Mouse (Mus musculus): ENCODE measurements around the gene Trp63. TPM values are rescaled to one million over a fixed set of nuclear protein-coding genes. Genes with fewer than 3 reads are reported as not detected.
A peak's percentile ranks its signal among the peaks of the same experiment; 100 is the strongest.

The Trp63 gene
- total RNA-seq, 1 experiment from 2014 or later = 0.11 TPM

DNA sequence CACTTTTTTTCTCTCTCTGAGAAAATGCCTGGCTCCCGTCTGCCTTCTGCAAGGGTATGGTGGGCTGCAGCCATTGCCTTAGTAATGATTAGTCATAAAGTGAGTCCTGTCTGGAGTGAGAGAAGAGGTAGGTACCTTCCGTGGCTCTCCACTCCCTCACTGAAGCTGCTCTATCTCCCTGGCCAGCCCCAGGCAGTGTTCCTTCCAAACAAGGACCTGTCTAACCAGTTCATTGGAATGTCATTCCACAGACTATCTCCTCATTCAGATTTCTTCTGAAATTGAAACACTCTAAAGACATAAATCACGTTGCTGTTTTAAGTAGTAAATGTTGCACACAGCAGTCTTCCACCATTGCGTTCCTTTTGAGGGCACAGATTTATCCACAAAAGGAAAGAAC is 96.4 kb downstream of the Trp63 start:
- no peak for DNase-seq

- DNase-seq = no peak
Measured at GRCm38 (mm10) chr16:25784246-25784645, 100.7 kb downstream of the Trp63 start.

DNA sequence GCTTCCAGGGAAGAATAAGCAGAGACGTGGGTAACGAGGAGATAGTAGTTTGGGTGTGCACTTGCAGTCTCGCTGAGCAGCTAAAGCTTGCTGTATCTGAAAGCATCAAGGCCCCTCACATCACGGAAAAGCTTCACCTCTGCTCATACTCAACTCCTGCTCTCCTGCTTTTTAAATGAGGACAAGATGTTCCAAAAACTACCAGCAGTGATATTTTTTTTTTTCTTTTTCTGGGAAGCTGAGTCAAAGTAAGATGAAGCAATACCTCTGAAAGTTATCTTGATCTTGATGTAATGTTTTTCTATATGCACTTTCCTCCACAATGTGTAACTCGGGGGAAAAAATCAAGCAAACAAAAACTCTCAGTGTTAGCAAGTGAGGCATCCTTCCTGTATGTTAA is 102.9 kb downstream of the Trp63 start:
- no peak for DNase-seq

DNA sequence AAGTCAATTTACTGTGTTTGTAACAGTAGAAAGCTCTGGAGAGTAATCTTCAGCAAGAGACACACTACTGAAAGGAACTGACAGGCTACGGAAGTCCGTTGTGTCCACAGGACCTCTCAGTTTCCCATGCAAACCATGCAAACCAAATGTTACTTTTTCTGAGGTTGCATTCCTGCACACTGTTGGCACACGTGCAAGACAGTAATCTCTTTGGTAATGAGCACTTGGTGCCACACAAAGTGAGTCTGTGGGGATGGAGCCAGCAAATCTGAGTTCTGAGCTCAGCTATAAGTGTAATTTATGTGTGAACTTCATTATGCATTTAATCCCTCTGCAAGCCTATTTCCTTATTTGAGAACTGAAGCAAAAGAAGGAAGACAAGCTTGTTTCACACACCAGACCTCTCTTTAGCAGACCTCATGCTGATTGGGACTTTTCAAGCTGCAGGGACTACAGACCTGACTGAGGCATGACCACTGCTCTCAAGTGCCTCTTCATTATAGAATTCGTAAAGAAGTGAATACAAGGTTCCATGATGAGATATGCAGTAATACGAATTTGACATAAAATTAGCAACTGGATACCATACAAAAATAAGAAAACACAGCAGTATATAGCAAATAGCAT is 109.2 kb downstream of the Trp63 start:
- no peak for DNase-seq

DNA sequence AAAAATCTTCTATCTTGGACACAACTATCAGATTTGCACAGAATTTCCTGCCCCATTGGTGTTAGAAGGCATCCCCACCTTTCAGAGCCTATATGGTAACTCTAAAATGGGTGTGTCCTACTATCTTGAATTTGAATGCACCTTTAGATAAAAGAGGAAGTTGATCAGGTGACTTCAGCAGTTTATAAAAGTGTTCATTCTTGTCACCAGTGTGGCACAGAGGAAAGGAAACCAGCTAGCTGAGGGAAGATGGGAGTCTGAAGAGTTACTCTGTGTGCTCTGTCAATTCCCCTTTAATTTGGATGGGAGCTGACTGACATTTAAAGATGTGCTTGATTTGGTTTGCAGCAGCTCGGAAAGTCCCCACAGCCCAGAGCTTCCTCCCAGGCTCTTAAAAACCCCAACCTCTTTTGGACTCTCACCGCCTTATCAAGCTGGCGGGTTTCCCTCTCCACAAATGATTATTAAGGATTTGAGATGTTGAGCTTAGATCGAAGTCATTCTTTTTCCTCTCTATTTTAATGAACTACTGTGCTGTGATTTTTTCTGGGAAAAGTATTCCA is 114.2 kb downstream of the Trp63 start:
- no peak for DNase-seq

DNA sequence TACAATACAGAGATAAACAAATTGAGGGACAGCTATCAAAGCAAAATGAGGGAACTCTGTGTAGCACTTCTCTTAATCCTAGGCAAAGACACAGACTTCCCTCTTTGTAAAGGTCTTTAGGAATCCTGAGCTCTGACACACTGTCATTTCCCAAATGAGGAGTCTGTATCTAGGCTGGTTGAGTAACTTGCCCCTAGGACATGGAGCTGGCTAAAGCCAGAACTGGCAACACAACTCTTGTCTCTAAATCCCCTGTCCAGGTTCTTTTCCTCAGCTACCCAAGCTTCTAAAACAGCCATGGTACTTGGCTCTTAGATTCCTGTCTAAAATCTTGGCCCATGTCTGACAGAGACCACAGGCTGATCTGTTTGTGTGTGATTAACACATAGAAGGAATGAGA is 116.1 kb downstream of the Trp63 start:
- DNase-seq = no peak

DNA sequence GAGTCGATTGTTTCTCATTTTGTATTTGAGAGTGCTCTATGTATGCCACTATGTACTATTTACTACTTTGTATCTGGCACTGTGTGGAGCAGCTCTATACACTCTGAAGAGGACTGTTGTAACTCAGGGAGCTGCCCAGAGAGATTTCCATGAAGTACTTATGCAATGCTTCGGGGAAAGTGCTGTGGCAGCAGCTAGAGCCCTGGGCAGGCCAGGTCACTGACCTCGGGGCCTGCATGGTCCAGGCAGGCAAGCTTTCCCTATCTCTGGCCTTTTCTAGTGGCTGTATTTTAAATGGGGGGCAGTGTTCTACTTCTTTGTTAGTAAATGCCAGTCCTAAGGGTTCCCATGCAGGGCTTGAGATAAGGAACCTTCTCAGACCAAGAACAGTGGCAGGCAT is 121.4 kb downstream of the Trp63 start:
- DNase-seq = peak; percentile 15

DNA sequence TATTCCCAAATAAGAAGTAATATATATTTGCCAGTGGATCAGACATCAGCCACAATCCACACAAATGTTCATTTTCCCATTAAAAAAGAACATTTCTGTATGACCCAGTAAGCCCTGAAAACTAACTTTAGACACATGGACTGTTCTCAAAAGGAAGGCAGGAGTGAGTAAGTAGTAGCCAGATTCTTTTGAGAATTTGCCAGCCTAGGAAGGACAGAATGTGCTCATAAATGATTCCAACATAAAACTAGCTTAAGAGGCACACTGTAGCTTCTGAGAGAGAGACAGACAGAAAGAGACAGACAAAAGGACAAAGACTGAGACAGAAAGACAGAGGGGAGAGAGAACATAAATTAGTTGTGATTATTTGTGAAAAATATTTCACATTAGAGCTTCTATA is 123.6 kb downstream of the Trp63 start:
- DNase-seq = no peak

DNA sequence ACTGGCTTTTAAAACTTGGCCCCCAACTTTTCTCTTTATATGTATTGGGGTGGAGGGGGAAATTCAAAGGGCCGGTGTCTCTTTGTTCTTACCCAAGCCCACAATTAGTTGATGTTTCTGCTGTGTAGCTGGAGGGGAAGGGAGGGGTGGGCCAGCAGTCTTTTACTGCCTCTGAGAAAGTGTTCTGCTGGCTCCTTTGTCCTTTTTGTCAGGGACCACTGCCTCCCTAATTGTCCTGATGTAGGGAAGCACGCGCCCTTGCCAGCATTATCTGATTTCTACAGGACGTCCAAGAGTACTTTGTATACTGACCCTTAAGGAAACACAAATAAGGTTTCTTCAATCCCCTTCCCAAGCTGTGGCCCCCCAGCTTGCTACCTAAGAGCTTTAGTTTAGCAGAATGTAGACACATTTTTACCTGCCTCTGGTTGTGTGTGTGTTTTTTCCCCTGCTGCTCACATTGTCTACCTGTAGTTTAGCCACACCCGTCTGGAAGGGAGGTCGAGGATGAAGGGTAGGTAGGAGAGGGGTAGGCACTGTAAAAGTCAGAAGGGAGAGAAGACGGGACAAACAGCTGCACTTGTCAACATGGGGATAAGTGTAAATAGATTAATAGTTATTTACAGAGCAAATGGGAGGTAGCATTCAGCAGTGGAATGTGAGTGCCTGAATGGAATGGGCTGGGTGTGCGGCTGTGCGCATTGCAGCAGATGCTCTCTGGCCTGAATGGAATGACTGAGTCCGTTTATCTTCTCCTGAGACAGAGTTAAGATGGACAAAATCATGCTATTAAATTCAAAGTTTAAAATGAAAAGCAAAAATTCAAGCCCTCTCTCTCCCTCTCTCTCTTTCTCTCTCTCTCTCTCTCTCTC is 134.4 kb downstream of the Trp63 start:
- DNase-seq = no peak

GRCm38 (mm10) chr16:25826016-25826415 is 142.5 kb downstream of the Trp63 start:
- no peak for DNase-seq

- DNase-seq = no peak
Measured at GRCm38 (mm10) chr16:25832576-25832975, 149.0 kb downstream of the Trp63 start.

GRCm38 (mm10) chr16:25835301-25835700 is 151.7 kb downstream of the Trp63 start:
- DNase-seq = no peak

DNA sequence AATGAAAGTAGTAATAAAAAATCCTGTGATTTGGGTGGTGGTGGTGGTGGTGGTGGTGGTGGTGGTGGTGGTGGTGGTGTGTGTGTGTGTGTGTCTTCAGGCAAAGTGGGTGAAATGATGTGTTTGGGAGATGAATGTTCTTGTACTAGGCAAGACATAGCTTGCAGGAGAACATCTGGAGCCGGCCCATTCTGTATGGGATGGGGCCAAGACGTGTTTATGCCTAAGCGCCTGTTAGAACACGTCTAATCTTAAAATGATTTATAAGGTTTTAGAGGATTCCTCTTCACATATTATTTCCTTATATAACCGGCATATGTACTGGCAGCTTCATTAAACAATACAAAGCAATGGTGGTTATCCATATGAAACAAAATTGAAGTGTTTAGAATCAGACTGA is 152.2 kb downstream of the Trp63 start:
- no peak for DNase-seq

DNA sequence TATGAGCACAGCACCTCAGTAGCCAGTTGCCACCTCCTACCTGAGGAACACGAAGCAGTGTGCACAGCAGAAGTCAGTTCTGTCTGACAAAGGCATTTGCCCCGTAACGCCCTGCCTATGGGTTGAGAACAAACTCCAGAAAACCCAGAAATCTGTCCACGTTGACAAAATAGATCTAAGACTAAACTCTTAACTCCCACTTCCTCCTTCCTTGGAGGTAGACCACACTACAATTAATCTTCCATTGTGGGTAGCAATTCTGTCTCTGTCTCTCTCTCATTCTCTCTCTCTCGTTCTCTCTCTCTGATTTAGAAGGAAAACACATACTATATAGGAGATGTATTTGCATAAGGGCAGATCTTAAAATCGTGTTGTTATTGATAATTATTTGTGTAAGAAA is 159.4 kb downstream of the Trp63 start:
- no peak for DNase-seq

DNA sequence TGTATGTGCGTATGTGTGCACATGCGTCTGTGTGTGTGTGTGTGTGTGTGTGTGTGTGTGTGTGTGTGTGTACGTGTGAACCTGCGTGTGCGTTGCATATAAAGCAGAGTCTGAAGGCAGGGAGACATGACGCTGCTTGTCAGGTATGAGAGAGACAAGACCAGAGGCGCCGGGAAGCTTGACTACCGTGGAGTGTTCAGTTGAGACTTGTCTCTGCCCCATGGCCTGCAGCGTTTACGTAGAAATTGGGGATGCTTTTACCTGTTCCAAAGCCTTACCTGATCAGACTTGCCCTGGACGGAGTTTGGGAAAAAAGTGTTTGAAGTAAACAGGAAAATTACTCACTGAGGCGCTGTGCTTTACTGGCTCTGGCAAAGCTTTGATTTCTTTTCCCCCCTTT is 160.1 kb downstream of the Trp63 start:
- DNase-seq = no peak

GRCm38 (mm10) chr16:25846611-25847010 is 163.0 kb downstream of the Trp63 start:
- DNase-seq = no peak

- no peak for DNase-seq
Measured at GRCm38 (mm10) chr16:25848474-25848873, 164.9 kb downstream of the Trp63 start.

DNA sequence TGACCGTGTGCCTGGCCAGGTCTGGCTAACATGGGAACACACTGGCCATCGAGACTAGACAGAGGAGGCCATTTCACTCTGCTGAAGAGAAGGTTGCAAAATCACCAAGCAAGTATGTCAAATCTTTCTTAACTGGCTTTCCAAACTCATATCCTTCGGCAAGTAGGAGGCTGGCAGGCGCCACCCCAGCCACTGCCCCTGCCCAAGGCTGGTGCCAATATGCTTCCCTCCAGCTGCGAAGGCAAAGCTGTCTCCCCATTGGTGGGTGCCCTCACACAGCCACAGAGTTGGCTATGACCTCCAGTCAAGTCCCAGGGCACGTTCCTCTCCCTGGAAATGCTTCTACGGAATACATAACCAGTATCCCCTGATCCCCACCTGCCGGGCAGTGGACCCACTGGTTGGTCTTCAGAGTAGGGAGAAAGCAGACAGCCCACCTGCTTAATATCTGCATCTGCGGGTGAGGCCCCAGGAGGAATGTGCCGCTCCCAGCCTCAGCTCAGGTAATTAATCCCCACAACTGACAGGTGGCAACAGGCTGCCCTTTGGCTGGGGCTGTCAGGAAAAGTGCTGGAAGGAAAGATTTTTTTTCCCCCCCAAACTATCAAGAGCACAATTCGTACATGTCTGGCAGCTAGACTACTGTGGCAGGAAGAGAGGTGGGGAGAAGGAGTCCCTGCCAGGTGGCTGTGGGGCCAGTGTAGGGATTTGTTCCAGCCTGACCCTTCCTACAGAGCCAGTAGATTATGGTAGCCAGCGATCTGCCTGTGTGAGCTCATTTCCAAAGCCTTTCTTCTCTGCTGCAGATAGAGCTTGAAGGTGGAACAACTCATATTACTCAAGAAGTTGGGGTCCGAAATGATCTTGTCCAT is 166.3 kb downstream of the Trp63 start:
- DNase-seq = peak; percentile 45

DNA sequence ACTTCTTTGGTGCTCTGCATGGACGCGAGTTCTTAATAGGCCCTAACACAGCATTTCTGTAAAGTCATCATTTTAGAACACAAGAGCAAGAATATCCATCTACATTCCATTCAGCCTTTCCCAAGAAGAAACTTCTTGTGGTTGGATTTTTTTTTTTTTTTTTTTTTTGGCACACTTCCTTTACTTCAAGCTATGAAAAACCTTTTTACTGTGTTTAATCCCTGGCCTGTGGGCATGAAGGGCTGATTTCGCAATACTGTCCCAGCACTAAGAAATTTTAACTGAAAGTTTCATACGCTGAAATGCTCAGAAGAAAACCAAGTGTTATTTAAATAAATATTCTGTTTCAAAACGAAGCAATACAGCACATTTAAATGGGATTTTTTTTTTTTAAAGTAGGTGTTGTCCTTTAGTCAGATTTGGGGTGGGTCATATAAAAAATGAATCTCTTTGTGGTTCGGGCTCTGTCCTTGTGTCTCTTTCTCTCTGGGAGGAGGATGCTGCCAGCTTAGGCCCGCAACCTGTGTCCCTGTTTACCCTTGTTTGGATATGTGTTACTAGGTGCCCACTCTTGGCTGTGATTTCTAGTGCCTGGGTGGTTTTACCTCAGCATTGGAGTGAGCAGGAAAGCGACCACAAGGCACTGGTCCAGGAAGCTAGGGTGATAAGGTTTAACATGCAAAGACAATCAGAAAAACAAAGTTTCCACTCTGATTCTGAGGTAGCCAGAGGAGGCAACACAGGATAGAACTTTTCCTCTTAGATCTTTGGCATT is 177.4 kb downstream of the Trp63 start:
- peak; percentile 7 for DNase-seq

GRCm38 (mm10) chr16:25865096-25865869 is 181.7 kb downstream of the Trp63 start:
- no peak for DNase-seq

DNA sequence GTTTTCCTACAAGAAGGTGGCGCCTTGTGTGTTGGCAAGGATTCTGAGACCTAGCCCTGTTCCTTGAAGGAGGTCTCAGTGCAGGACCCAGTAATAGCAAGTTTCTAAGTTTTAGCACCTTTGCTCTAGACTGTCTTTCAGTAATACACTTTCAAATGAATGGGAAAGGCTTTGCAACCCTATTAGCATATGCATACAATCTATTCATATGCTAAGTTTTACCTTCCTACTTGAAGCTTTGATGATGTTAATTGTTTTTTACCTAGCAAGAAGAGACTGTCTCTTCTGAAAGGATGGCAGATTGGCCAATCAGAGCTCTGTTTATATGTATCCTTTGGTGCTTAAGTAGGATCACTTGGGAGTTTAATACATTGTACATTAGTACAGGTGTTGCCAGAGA is 187.9 kb downstream of the Trp63 start:
- DNase-seq = no peak

All from adrenal gland, postnatal 14 days (tissue).